Mouse (Mus musculus) layer of hippocampus, adult 9-10 months (tissue): ENCODE data around the gene Polr2f.

Experiments
- DNase-seq: peaks from one replicate; pipeline ENCODE4 v3.0.0; 2022; ENCODE audit warnings: low spot score

The Polr2f gene

DNA sequence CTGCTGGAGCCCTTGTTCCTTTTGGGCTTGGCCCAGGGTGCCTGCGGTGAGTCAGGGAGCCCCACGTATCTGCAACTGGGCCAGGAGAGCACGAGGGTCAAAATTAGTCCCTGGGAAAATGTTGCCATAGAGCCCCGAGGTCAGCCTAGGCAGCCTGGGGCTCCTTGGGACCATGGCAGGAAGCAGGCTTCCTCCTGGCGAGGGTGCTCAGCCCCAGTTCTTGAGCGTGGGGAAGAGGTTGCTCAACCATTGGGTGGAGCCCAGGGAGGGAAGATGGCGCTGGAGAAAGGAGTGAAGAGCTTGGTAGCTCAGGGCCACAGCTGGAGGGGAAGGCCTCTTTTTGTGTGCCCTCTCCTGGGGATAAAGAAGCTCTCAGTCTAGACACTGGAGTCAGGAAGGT lies 21.5 kb downstream of the Polr2f start:
- DNase-seq: no peak

DNA sequence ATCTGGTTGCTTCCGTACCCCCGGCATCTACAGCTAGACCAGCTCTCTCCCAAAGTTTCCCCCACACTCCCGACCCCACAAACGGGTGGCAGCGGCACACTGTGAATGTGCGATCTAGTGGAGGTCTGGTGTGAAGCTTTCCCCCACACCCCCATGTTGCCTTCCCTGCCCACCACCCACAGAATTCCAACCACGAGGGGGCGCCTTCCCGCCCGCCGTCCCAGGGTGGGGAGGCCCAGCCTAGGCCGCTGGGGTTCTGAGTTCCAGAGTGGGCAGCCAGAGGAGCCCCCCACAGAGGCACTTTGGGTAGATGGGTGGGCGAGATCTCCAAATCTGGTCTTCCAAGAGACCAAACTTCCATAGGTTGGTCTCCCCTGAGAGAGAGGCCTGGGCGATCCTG lies 22.0 kb downstream of the Polr2f start:
- no peak for DNase-seq

DNA sequence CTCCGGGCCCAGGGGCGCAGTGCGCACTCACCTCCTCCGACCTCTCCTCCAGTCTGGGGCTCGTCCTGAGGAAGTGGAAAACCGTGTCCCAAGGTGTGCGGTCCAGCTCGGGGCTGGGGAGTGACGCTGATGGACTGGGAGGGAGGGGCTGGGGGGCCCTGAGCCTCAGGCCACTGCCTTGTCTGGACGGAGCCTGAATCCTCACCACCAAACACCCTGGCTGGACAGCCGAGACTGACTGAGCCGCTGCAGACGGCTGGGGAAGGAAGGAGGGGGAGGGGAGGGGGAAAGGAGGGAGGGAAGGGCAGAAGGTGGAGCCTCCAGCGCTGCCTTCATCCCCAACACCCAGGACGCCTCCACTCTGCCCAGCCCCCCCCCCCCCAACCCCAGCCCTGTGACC lies 23.4 kb downstream of the Polr2f start:
- no peak for DNase-seq

DNA sequence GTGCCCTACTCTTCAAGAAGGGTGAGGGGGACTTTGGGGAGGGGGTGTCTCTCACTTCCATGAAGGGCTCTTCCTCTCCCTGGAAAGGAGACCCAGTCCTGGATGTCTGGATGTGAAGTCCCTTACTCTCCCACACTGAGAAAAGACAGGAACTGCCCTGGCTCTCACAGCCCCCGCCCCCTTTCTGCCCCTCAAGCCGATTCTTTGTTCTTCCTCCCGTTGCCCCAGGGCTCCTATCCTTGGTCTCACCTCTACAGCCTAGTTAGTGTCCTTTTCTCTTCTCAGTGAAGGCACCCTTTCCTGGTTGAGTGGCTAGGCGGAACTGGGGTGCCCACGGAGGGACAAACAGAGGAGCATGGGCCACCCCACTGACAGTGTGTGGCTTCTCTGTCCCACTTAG lies 24.3 kb downstream of the Polr2f start, which contains the start of gene Sox10:
Gene Sox10 (minus strand): TSS at position 101 of the 400 bp plus-strand sequence.
- DNase-seq: no peak

DNA sequence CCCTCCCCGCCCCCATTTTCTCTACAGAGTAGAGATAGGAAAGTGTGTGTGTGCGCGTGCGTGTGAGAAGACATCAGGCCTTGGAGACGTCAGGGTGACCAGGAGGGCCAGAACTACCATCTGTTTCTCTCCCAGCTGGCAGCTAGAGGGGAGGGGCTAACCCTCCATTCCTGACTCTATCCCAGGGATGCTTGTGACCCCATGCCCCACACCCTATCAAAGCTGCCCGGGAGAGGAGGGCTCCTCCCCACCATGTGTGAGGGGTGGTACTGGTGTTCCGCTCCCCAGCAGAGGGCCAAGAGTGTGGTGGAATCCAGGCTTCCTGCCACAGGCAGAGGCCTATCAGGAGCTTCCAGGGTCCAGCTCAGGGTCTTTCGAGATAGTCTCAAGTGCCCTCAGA lies 25.9 kb downstream of the Polr2f start:
- no peak for DNase-seq

DNA sequence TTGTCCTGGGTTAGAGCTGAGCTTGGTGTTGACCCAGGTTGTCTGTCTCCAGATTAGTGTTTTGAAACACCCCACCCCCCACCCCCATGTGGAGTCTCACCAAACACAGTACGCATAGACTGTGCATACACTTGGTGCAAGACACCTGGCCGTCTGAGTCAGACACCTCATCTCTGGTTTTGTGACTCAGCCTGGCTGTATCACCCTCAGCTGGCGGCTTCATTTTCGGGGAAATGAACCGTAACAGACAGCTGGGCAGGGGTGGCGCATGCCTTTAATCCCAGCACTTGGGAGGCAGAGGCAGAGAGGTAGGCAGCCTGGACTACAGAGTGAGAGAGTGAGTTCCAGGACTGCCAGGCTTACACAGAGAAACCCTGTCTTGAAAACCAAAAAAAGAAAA lies 36.1 kb downstream of the Polr2f start:
- DNase-seq: no peak

DNA sequence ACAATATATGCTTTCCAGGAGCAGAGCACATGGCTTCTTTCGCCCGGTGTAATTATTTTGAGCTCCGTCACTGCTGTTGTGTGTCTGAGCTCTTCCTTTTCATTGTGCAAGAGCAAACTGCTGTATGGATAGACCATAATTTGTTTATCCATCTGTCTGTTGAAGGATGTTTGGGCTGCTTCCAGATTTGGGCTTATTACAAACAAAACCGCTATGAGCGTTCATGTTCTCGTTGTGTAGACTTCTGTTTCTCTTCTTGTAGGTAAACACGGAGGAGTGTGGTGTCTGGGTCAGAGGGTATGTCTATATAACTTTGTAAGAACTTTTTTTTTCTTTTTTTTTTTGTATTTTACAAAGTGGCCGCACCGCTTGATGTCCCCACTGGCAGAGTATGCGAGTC lies 44.4 kb downstream of the Polr2f start:
- DNase-seq: no peak

DNA sequence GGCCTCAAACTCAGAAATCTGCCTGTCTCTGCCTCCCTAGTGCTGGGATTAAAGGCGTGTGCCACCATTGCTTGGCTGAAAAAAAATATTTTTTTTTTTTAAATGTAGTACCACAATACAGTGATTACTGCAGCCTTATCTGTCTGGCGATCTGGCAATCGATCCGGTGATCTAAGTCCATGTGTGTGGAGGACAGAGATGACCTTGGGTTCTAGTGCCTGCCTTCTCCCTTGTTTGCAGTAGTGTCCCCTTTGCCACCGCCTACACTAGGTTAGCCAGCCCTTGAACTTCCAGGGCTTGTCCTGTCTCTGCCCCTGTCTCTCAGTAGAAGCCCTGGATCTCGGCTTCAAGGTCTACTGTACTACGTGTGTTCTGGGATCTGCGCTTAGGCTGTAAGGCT lies 47.0 kb downstream of the Polr2f start:
- no peak for DNase-seq

DNA sequence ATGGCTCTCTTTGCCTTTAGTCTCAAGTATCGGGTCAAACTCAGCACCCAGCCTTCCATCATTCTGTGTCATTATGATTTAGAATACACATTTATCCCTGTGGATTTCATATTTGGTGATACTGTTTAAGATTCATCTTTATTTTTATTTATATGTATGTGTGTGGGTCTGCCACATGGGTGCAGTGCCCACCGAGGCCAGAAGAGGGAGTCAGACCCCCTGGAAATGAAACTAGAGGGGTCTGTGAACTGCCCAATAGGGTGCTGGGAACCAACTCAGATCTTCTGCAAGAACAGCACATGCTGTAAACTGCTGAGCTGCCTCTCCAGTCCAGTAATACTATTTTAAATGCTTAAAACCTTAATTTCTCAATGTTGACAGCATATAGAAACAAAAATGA lies 50.6 kb downstream of the Polr2f start:
- no peak for DNase-seq

DNA sequence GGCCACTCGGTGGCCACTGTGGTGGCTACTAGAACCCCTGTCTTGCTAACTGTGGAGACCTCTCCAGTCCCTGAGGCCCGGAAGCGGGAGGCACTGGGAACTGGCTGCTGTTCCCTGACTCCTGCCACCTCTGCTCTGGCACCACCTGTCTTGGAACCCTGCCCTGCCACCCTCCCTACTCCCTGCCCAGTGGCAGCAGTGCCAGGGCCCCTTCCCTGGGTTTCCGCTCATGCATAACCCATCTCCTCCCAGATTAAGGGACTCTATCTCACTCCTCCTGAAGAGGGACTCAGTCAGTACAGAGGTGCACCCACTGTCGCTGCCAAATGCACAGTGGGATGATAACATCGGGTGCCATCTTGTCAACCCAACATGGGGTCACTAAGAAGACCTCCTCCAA lies 51.6 kb downstream of the Polr2f start:
- no peak for DNase-seq

DNA sequence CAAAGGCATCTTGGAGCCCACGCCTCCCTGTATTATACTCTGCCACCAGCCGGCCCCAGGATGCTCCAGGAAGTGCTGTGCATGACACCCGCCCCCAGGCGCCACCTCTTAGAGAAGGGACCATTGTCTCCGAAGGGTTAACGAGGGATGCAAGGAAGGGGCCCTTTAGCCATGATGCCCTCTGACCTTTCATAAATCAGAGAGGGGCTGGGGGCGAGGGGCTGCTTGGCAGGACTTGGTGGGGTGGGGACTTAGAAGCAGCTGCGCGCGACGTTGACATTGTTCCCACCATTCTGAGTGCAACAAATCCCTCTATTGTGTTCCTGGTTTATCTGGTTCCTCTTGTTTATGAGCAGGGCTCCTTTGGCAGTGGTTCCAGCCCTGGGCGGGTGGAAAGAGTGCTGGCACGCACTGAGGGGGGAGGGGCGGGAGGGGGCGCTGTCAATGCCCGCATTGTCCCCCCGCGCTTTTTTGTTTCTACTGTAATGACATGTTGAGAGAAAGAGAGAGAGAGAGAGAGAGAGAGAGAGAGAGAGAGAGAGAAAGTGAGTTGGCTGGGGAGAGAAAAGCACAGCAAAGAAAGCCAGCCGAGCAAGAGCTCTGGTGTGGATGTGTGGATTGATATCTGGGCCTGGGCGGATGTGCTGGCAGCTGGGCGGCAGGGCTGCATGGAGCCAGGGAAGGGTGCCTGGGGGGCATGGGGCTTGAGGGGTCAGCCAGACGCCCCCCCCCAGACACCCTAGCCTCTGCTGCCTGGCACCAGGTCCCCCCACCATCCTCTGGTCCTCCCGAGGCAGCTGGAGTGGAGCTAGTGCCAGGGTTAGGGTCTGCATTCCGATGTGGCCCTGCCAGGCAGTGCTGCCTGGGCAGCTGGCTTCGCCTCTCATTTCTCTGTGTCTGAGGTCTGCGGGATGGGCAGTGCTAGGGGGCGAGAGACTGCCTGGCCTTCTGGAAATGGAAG lies 52.4 kb downstream of the Polr2f start:
- DNase-seq: no peak

DNA sequence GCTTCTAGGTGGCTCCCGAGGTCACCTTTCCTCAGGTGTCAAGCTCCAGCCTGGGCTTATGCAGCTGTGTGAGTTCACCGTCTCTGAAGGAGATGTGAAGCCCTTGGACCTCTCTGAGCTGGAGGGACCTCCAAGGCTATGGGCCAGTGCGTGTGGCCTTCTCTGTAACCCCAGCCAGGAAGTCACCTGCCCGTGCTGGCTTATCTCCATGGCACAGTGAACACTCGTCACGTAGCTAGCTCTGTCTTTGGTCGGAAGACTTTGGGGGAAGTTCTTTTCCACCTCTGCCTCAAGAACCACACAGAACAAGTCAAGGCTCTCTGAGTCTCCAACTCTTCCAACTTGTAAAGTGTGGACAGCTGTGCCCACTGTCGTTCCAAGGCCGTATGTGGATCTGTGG lies 53.2 kb downstream of the Polr2f start:
- no peak for DNase-seq

DNA sequence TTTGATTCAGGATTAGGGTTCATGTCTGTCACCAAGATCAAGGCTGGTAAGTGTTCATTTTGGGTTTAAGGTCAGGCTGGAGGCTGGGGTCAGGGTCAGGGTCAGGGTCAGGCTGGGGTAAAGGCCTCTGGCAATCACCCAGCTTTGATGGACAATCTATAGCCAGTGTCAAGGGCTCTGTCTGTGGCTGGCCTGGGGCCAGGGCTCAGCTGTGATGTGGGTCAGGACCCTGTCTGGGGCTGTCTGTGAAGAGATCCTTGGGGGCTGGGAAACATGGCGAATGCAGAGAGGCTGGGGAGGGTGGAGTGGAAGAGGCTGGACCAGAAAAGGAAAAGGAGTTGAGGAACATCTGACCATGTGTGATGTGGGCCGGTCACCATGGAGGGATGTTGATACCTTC lies 54.1 kb downstream of the Polr2f start:
- DNase-seq: no peak

DNA sequence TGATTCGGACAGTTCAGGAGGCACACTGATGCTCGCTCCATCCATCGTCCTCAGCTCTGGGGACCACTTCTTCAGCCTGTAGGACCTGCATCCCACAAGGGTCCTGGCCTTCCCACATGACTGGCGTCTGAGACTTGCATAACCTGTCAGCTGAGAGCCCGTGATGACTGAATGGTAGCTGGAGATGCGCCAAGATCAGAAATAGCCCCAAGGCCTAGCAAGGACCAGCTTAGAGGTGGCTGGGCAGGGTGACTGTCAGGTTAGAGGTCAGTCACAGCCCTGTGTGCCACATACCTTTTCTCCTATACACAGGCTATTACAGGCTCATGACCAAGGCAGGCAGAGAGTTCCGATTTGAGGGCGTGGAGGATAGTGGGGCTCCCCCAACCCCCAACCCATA lies 54.7 kb downstream of the Polr2f start:
- DNase-seq: no peak

DNA sequence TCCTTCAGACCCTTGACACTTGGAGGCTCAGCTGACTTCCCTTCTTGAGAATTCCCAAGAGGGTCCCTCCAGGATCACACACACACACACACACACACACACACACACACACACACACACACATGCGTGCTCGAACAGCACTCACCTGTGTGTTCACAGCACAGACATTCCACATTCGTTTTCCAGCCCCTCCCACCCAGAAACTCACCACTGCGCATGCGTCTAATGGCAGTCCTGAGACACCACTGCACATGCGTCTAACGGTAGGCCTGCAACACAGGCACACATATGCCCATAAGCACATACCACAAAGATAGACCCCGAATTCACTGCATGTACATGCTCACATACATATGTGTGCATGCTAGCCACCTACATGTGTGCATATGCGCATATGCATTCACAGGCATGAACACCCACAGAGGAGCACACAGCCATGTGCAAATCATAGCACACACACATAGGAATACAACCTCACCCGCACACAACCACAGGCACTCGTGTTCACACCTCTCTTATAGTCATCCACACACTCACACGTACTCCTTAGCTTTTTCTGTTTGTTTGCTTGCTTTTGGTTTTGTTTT lies 58.7 kb downstream of the Polr2f start:
- no peak for DNase-seq
